Mouse (Mus musculus) liver, embryonic 14.5 days (tissue): Measurements from ENCODE around the gene Hipk2. TPM values are rescaled to one million over a fixed set of nuclear protein-coding genes. Genes with fewer than 3 reads are reported as not detected.

Experiments used
- ATAC-seq: fragments of 200-750 bp; cut with Nextera tagmentation; 2 replicates; pipeline ENCODE4 v1.8.0; 2017; ENCODE audit warnings: moderate number of reproducible peaks, mild to moderate bottlenecking, moderate library complexity; ENCODE audit not compliant: insufficient read depth
- DNase-seq, 3 experiments: peaks; one replicate each; pipeline ENCODE4 v3.0.0-alpha.2; 2012 to 2013; ENCODE audit warnings: low read depth in 3 of 3, low spot score in 3 of 3
- H3K27ac ChIP-seq: fragments of 300-500 bp; sonication (generic); 2 replicates; pipeline ENCODE4 v1.5.1; 2014; ENCODE audit warnings: moderate library complexity, mild to moderate bottlenecking, control low read depth, inconsistent platforms
- H3K27me3 ChIP-seq: fragments of 300-500 bp; sonication (generic); 2 replicates; pipeline ENCODE4 v1.6.1; 2014; ENCODE audit warnings: mild to moderate bottlenecking, low read length, moderate library complexity; ENCODE audit not compliant: control insufficient read depth, insufficient read depth
- H3K36me3 ChIP-seq: fragments of 300-500 bp; sonication (generic); replicated peaks from 2 replicates; pipeline ENCODE4 v1.6.1; 2014; ENCODE audit warnings: low read depth; ENCODE audit not compliant: control insufficient read depth, insufficient read depth
- H3K4me1 ChIP-seq, 2 experiments: fragments of 200-500 bp in 1 of 2; fragments of 300-500 bp in 1 of 2; sonication (generic) in 1 of 2; replicated peaks; 2 replicates each; pipeline ENCODE4 v1.6.1; 2012 to 2014; ENCODE audit warnings: antibody characterized with exemption in 1 of 2, inconsistent platforms in 1 of 2, low read length in 1 of 2; ENCODE audit not compliant: control insufficient read depth in 2 of 2, insufficient read depth in 2 of 2
- H3K4me2 ChIP-seq: fragments of 300-500 bp; sonication (generic); 2 replicates; pipeline ENCODE4 v1.6.1; 2014; ENCODE audit warnings: low read depth, mild to moderate bottlenecking, control low read depth, moderate library complexity
- H3K4me3 ChIP-seq, 2 experiments: fragments of 200-500 bp in 1 of 2; fragments of 300-500 bp in 1 of 2; sonication (generic) in 1 of 2; 2 replicates each; pipeline ENCODE4 v1.5.1; 2012 to 2014; ENCODE audit warnings: low read depth in 2 of 2, low read length in 2 of 2, mild to moderate bottlenecking in 2 of 2, control low read depth in 1 of 2, inconsistent platforms in 1 of 2, moderate library complexity in 1 of 2; ENCODE audit not compliant: insufficient read depth in 1 of 2
- H3K9ac ChIP-seq: fragments of 300-500 bp; sonication (generic); replicated peaks from 2 replicates; pipeline ENCODE4 v1.6.1; 2014; ENCODE audit warnings: mild to moderate bottlenecking, control low read depth, moderate library complexity
- H3K9me3 ChIP-seq: fragments of 300-500 bp; sonication (generic); 2 replicates; pipeline ENCODE4 v1.6.1; 2016; ENCODE audit warnings: low read length, mixed read lengths; ENCODE audit not compliant: control insufficient read depth
- CTCF ChIP-seq: IDR thresholded peaks from 2 replicates; pipeline ENCODE4 v1.5.1; 2016; ENCODE audit warnings: antibody characterized with exemption, low read depth, control low read depth
- EP300 ChIP-seq: IDR thresholded peaks from 2 replicates; pipeline ENCODE4 v1.6.1; 2016; ENCODE audit warnings: antibody characterized with exemption, low read depth
- WGBS: fragments of 180-500 bp; shearing (Covaris S2); extraction: QIAGEN DNeasy Blood & Tissue Kit; methylation state at CpG from one replicate; pipeline ENCODE4 v1.1.7; 2014; ENCODE audit not compliant: insufficient replicate concordance; 5-methylcytosine and 5-hydroxymethylcytosine counted together
- polyA plus RNA-seq, 2 experiments: library from polyadenylated mRNA; depleted of rRNA in 1 of 2; stranded (reverse) in 1 of 2; unstranded in 1 of 2; fragments of >200 nt; fragmentation: Nextera tagmentation in 1 of 2; extraction: Ambion mirVana in 1 of 2; gene quantifications; 2 replicates each; pipeline versions ENCODE4 v1.2.1 to v1.2.3; 2012 to 2014

The Hipk2 gene
- polyA plus RNA-seq, 2 experiments, result 10.7 to 13.0 TPM

GRCm38 (mm10) chr6:38789221-38789810, 86.6 kb downstream of the Hipk2 start:
- Histone ChIP-seq H3K4me1 (peaks cover 21 to 29% of the 10 kb centered on the region in 2 experiments), H3K9ac (no peak overlapping the region), H3K27ac (no peak overlapping the region), H3K27me3 (no peaks in the 10 kb centered on the region), H3K4me3 (no peak overlapping the region), H3K4me2 (no peak overlapping the region), H3K36me3 (peaks cover 44% of the 10 kb centered on the region), H3K9me3 (no peaks in the 10 kb centered on the region)
- TF ChIP-seq CTCF (no peak), EP300 (no peak)
- 65% methylated on average over 5 of the region's 5 CpGs for WGBS
- ATAC-seq (no peak), DNase-seq (no peak)

DNA sequence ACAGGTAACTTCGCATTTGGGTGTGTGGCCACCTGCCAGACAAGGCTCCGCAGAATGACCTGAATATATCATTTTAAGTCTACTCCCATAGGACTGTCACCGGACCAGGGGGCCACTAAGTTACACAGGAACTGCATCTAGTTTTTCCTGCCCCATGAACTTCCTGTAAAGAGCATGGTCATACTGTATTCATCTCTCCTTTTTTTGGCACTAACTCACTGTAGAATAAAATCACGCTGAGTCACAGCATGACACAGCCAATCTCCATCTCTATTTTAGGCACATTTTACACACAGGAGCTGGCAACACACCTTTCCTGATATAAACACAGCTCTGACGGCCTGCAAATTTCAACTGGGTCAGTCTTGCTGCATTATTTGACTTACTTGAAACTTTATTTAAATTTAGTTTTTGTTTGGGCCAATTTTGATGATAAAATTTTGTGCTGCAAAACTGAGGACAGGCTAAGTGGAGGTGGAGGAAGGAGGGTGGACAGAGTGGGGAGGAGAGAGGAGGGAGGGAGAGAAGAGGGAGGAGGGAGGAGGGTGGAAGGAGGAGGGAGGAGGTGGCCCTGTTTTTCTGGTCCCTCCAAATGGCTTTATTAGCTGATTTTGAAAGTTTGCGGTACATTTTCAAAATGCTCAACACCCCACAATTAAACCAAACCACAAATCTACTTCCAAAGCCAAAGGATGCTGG, 88.0 kb downstream of the Hipk2 start:
- Histone ChIP-seq H3K9me3 (no peaks in the 10 kb centered on the region), H3K27me3 (no peaks in the 10 kb centered on the region), H3K27ac (peak overlapping the region; percentile 81), H3K4me2 (peak overlapping the region; percentile 40), H3K4me3 (no peak overlapping the region), H3K9ac (peak overlapping the region; percentile 31), H3K4me1 (peaks cover 18 to 28% of the 10 kb centered on the region in 2 experiments), H3K36me3 (peaks cover 33% of the 10 kb centered on the region)
- no peak for TF ChIP-seq CTCF
- TF ChIP-seq EP300, result no peak
- ATAC-seq, result peak; percentile 80
- peak; percentile 57 to 67 (median 57) for DNase-seq
- 64% methylated on average over 6 of the region's 6 CpGs for WGBS

DNA sequence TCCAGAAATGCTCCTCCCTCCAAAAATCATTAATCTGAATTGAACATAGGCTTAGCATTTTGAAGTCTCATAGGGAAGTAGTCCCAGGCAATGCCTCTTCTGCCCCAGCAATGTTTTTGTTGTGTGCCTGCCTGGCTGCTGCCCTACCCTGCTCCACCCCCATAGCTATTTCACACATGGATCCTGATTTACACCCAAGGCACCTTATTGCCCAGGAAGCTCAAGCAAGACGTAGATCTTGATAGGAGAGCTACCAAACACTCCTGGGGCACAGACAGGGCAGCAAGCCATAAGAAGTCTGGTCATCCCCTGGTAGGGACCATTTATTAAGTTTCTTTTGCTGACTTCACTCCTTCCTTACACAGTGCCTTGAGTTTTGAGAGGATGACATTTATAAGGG, 88.8 kb downstream of the Hipk2 start:
- no peak overlapping the region for H3K4me2 ChIP-seq
- 0 out of 2 replicates have a peak, but pooled peaks have one; percentile 19 for ATAC-seq
- H3K9ac ChIP-seq, result no peak overlapping the region
- H3K27ac ChIP-seq, result peak overlapping the region; percentile 81
- DNase-seq, result no peak
- 33% methylated on average over 1 of the region's 1 CpGs for WGBS
- TF ChIP-seq CTCF (no peak), EP300 (no peak)
- H3K4me3 ChIP-seq, result no peak overlapping the region
- no peaks in the 10 kb centered on the region for H3K9me3 ChIP-seq
- peaks cover 18 to 28% of the 10 kb centered on the region in 2 experiments for H3K4me1 ChIP-seq
- H3K36me3 ChIP-seq, result peaks cover 25% of the 10 kb centered on the region
- no peaks in the 10 kb centered on the region for H3K27me3 ChIP-seq

DNA sequence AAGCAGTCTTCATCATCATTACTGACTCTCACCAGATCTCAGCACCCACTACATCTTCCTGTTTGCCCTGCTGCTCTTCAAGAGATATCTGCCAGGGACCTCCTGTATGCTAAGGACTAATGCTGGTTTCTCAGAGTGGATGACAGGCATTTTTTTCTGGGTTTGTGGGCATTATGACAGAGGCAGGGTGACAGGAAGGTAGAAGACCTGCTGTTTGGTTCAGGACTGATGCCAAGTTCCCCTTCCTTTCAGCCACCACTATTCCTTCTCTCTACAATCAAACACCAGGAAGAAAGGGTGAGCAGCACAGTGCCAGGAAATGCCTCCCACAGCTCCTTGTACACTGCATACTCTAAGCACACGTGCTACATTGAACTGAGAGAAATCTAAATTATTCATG, 90.2 kb downstream of the Hipk2 start:
- no peaks in the 10 kb centered on the region for H3K27me3 ChIP-seq
- TF ChIP-seq EP300, result no peak
- TF ChIP-seq CTCF, result no peak
- H3K4me1 ChIP-seq, result peaks cover 18 to 28% of the 10 kb centered on the region in 2 experiments
- H3K27ac ChIP-seq, result no peak overlapping the region; the same call in 1 of the 2 replicates
- WGBS, result 21% methylated on average over 1 of the region's 1 CpGs
- no peaks in the 10 kb centered on the region for H3K9me3 ChIP-seq
- DNase-seq (no peak), ATAC-seq (no peak)
- peaks cover 16% of the 10 kb centered on the region for H3K36me3 ChIP-seq
- H3K9ac ChIP-seq, result no peak overlapping the region
- H3K4me3 ChIP-seq, result no peak overlapping the region
- H3K4me2 ChIP-seq, result no peak overlapping the region

DNA sequence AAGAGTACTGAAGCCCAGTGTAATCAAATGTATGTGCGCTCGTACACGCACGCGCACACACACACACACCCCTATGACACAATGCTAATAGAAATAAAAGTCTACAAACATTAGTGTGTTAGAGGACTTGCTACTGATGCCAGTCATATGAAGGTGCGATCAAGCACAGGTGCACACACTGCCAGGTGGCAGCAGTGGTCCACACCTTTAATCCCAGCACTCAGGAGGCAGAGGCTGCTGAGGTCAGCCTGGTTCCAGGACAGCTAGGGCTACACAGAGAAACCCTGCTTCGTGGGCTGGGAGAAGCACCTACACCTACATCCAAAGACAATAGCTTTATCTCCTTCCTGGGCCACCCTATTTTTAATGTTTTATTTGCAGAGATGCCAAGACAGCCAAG, 96.6 kb downstream of the Hipk2 start:
- H3K36me3 ChIP-seq, result peaks cover 10% of the 10 kb centered on the region
- TF ChIP-seq CTCF (peak; percentile 13; the same call in 1 of the 2 replicates), EP300 (no peak)
- peak overlapping the region; percentile 39; the same call in 1 of the 2 replicates for H3K9ac ChIP-seq
- H3K27ac ChIP-seq, result peak overlapping the region; percentile 60
- WGBS, result 84% methylated on average over 7 of the region's 7 CpGs
- no peaks in the 10 kb centered on the region for H3K27me3 ChIP-seq
- DNase-seq (no peak), ATAC-seq (peak; percentile 38; the same call in 1 of the 2 replicates)
- H3K9me3 ChIP-seq, result no peaks in the 10 kb centered on the region
- peak overlapping the region; percentile 56 for H3K4me2 ChIP-seq
- H3K4me3 ChIP-seq, result no peak overlapping the region
- peaks cover 16 to 18% of the 10 kb centered on the region in 2 experiments for H3K4me1 ChIP-seq
